Mouse (Mus musculus) liver, embryonic 13.5 days (tissue): ENCODE data around the gene Gabrb3. TPM values are rescaled to one million over a fixed set of nuclear protein-coding genes. Genes with fewer than 3 reads are reported as not detected.

ENCODE experiments used
- ATAC-seq: fragments of 200-750 bp; cut with Nextera tagmentation; 2 replicates; pipeline ENCODE4 v1.8.0; 2017; ENCODE audit warnings: low read depth, mild to moderate bottlenecking, moderate number of reproducible peaks, moderate library complexity
- DNase-seq: peaks from one replicate; pipeline ENCODE4 v3.0.0; 2022
- H3K27ac ChIP-seq: fragments of 300-500 bp; sonication (generic); 2 replicates; pipeline ENCODE4 v1.5.1; 2015; ENCODE audit warnings: moderate library complexity, mild to moderate bottlenecking, inconsistent platforms
- H3K27me3 ChIP-seq: fragments of 300-500 bp; sonication (generic); 2 replicates; pipeline ENCODE4 v1.6.1; 2015; ENCODE audit warnings: mild to moderate bottlenecking, inconsistent platforms
- H3K36me3 ChIP-seq: fragments of 300-500 bp; sonication (generic); 2 replicates; pipeline ENCODE4 v1.6.1; 2015; ENCODE audit warnings: mild to moderate bottlenecking, inconsistent platforms
- H3K4me1 ChIP-seq: fragments of 300-500 bp; sonication (generic); replicated peaks from 2 replicates; pipeline ENCODE4 v1.6.1; 2015; ENCODE audit warnings: inconsistent platforms
- H3K4me2 ChIP-seq: fragments of 300-500 bp; sonication (generic); 2 replicates; pipeline ENCODE4 v1.6.1; 2015; ENCODE audit warnings: inconsistent platforms, mild to moderate bottlenecking, moderate library complexity
- H3K4me3 ChIP-seq: fragments of 300-500 bp; sonication (generic); replicated peaks from 2 replicates; pipeline ENCODE4 v1.5.1; 2015; ENCODE audit warnings: mild to moderate bottlenecking, inconsistent platforms
- H3K9ac ChIP-seq: fragments of 300-500 bp; sonication (generic); 2 replicates; pipeline ENCODE4 v1.6.1; 2015; ENCODE audit warnings: mild to moderate bottlenecking, inconsistent platforms
- H3K9me3 ChIP-seq: fragments of 300-500 bp; sonication (generic); replicated peaks from 2 replicates; pipeline ENCODE4 v1.6.1; 2016; ENCODE audit warnings: inconsistent platforms
- WGBS: fragments of 180-500 bp; shearing (Covaris S2); methylation state at CpG from one replicate; pipeline ENCODE4 v1.1.7; 2015; ENCODE audit not compliant: insufficient replicate concordance; 5-methylcytosine and 5-hydroxymethylcytosine counted together
- polyA plus RNA-seq: library from polyadenylated mRNA; unstranded; fragments of >200 nt; fragmentation: Nextera tagmentation; extraction: Ambion mirVana; gene quantifications from 2 replicates; pipeline ENCODE4 v1.2.1, GENCODE M21; 2015

The Gabrb3 gene
- polyA plus RNA-seq, 1 experiment from 2014 or later = 0.03 TPM

DNA sequence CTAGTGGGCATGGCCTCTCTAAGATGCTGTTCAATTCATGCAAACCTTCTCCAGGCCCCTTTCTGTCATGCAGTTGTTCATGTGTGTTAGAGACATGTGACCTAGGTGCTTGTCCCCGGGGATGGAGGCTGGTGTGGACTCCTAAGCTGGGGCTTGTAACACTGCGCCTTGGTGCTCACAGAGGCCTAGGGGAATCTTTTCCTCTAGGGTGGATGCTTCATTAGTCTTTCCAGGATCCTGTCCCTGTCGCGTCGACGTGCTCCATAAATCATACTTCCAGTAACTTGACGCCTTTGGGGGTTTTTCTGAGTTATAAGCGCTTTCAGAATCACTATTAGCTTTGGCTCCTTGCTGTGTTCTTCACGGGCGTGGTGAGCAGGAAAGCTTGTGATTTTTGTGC, 113.2 kb downstream of the Gabrb3 start:
- DNase-seq = no peak
- H3K4me2 ChIP-seq = no peak overlapping the region
- WGBS = 67% methylated on average over 10 of the region's 10 CpGs
- no peaks in the 10 kb centered on the region for H3K9me3 ChIP-seq
- H3K4me1 ChIP-seq = no peaks in the 10 kb centered on the region
- H3K27ac ChIP-seq = no peak overlapping the region
- H3K9ac ChIP-seq = no peak overlapping the region
- no peak overlapping the region for H3K4me3 ChIP-seq
- H3K36me3 ChIP-seq = no peaks in the 10 kb centered on the region
- H3K27me3 ChIP-seq = no peaks in the 10 kb centered on the region
- ATAC-seq = no peak

DNA sequence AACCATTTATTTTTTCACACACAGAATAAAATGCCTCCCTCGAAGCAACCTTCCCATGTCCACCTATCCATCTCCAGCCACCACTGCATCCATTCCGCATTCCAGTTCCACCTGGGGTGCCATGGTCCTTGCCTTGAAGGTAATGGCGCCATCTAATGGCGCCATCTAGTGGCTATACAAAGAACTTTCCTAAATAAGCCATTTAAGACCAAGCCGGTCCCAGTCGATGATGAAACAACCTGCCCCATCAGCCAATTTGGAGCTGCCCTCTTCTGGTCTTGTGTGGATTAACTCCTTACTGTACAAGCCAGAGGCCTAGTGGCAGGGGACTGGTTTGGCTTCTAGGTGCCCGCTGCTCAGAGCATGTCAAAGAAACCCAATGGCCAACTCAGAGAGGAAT, 119.1 kb downstream of the Gabrb3 start:
- no peaks in the 10 kb centered on the region for H3K9me3 ChIP-seq
- H3K27me3 ChIP-seq = no peaks in the 10 kb centered on the region
- no peak overlapping the region for H3K4me2 ChIP-seq
- WGBS = 16% methylated on average over 7 of the region's 7 CpGs
- H3K4me1 ChIP-seq = no peaks in the 10 kb centered on the region
- no peak for ATAC-seq
- no peak overlapping the region for H3K27ac ChIP-seq
- H3K36me3 ChIP-seq = no peaks in the 10 kb centered on the region
- H3K4me3 ChIP-seq = no peak overlapping the region
- no peak overlapping the region for H3K9ac ChIP-seq
- no peak for DNase-seq

DNA sequence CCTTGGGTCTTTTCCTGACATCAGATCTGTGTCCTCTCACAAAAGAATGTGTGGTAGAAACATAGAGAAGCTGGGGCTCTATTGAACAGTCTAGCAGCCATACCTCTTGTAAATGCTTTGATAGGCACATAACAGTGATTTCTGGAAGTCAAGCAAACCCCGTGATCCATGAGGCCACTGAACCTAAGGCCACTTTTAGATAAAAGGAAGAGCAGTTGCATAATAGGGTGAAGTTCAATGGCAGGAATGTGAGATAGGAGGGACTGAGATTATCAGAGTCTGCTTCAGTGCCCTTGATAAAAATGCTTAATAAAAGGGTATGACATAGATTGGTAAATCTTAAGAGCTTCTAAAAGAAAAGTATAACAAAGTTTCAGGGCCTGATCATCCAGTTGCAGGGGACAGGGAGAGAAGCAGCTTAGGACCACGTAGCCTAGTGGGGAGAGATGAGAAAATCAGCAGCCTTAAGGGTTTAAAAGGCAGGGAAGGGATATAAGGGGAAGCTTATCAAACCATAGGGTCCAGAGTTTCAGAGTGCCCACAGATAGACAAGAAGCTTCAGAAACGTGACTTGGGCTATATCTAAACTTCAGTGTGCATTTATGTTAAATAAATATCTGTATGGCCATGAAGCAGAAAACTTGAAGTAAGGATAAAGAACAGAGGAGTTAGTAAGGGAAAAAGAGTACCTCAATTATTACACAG, 141.4 kb downstream of the Gabrb3 start:
- no peaks in the 10 kb centered on the region for H3K9me3 ChIP-seq
- DNase-seq (no peak), ATAC-seq (no peak)
- no peaks in the 10 kb centered on the region for H3K36me3 ChIP-seq
- H3K27ac ChIP-seq = no peak overlapping the region
- no peaks in the 10 kb centered on the region for H3K4me1 ChIP-seq
- no peak overlapping the region for H3K9ac ChIP-seq
- no peak overlapping the region for H3K4me3 ChIP-seq
- H3K4me2 ChIP-seq = no peak overlapping the region
- 34% methylated on average over 3 of the region's 3 CpGs for WGBS
- no peaks in the 10 kb centered on the region for H3K27me3 ChIP-seq

DNA sequence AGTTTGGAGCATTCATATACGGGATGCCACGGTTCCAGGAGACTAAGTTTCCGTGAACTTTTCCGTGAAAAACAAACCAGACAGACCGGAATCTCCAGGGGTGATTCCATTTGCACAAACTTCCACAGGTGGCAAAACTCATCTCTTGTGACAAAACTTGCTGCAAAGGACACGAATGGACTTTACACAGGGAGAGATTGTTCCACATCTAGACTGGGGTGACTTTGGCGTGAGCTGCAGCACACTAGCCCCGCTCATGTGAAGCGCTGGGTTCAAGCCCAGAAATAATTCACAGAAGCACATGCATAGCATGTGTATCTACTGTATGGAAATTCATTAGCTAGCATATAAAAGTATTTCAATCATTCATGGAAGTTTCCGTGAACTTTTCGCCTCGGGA, 144.9 kb downstream of the Gabrb3 start:
- no peak overlapping the region for H3K4me3 ChIP-seq
- H3K27ac ChIP-seq = no peak overlapping the region
- ATAC-seq (no peak), DNase-seq (no peak)
- H3K9ac ChIP-seq = no peak overlapping the region
- H3K36me3 ChIP-seq = no peaks in the 10 kb centered on the region
- 73% methylated on average over 12 of the region's 12 CpGs for WGBS
- no peaks in the 10 kb centered on the region for H3K4me1 ChIP-seq
- no peak overlapping the region for H3K4me2 ChIP-seq
- H3K9me3 ChIP-seq = no peaks in the 10 kb centered on the region
- no peaks in the 10 kb centered on the region for H3K27me3 ChIP-seq

DNA sequence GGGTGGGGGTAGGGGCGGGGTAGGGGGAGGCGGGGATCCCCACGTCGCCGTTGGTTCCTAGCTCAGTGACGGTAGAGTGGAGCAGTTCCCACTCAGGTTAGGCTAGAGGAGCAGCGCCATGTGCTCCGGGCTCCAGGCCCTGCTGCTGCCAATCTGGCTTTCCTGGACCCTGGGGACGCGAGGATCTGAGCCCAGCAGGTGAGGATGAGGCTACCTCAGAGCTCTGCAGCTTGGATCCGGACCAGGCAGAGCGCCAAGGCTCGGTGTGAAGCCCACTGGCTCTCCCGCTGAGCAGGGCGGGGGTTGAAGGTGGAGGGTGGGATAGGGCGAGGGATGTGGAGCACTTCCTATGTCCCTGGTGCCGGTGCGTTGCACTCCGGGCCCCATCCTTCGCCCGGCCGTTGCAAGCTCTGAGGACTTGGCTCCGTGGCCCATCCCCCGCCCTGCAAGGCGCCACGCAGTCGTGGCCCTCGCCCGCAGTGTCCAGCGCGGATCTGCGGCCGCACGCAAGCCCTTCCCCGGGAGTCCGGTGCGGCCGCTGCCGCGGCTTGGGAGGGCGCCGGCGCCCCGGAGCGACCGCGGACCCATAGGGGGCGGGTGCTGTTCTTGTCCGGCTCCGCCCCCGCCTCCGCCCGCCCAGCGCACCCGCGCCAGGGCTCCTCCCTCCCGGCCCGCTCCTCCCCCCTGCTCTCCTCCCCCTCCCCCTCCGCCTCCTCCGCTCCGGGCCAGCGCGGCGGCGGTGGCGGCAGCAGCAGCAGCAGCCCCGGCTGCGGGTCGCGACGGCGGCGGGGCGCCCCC, 171.2 kb downstream of the Gabrb3 start:
- H3K27ac ChIP-seq = no peak overlapping the region
- 1% methylated on average over 53 of the region's 74 CpGs for WGBS
- H3K4me3 ChIP-seq = peak overlapping the region; percentile 54
- no peak overlapping the region for H3K9ac ChIP-seq
- no peaks in the 10 kb centered on the region; the same call in 1 of the 2 replicates for H3K4me1 ChIP-seq
- no peaks in the 10 kb centered on the region for H3K9me3 ChIP-seq
- H3K36me3 ChIP-seq = no peaks in the 10 kb centered on the region
- DNase-seq (peak; percentile 5), ATAC-seq (peak; percentile 84)
- H3K27me3 ChIP-seq = peaks cover 36% of the 10 kb centered on the region
- H3K4me2 ChIP-seq = peak overlapping the region; percentile 65

DNA sequence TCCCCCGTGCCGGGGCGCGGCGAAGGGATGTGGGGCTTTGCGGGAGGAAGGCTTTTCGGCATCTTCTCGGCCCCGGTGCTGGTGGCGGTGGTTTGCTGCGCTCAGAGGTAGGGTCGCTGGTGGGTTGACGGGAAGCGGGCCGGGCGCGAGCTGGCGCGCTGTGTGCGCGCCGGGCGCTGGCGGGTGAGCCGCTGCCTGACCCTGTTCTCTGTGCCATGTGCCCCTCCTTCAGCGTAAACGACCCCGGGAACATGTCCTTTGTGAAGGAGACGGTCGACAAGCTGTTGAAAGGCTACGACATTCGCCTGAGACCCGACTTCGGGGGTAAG, 171.7 kb downstream of the Gabrb3 start:
- no peak for DNase-seq
- WGBS = 0% methylated on average over 26 of the region's 34 CpGs
- Histone ChIP-seq H3K9ac (no peak overlapping the region), H3K27ac (no peak overlapping the region), H3K9me3 (no peaks in the 10 kb centered on the region), H3K4me2 (peak overlapping the region; percentile 65), H3K36me3 (no peaks in the 10 kb centered on the region), H3K27me3 (peaks cover 36% of the 10 kb centered on the region), H3K4me3 (peak overlapping the region; percentile 54), H3K4me1 (no peaks in the 10 kb centered on the region; the same call in 1 of the 2 replicates)
- ATAC-seq = peak; percentile 23; the same call in 1 of the 2 replicates

DNA sequence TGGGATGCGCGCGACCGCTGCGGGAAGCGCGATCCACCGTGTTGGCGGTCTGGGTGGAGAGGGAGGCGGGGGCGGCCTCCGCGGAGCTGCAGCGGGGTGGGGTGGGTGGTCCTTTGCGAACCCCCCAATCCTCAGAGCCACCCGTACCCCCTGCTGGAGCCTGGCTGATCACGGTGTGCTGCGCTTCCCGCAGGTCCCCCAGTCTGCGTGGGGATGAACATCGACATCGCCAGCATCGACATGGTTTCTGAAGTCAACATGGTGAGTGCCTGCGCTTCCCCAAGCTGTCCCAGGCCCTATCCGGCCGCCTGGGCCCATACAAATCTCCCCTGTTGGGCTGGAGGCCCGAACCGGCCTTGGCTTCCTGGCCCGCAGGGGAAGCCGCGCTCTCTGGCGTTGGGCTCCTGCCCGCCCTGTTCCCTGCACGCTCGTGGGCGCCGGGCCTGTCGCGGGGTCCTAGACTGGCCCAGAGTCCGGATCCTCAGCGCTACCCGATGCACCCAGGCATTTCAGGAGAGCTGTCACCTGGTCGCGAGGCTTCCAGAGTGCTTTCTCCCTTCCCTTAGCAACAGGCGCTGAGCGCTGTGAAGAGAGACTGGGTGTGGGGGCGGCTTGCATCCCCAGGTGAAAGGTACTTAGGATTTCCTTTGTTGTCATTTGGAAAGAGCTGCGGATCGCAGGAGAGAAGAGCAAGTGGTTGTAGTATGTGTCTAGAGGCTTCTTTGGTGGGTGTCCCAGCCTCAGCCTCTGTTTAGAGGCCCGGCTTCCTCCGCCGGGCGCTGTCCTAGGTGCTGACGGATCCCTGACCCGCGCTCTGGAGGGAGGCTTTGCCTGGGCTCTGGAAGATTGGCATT, 172.3 kb downstream of the Gabrb3 start:
- peak; percentile 1 for DNase-seq
- peak overlapping the region; percentile 54 for H3K4me3 ChIP-seq

DNA sequence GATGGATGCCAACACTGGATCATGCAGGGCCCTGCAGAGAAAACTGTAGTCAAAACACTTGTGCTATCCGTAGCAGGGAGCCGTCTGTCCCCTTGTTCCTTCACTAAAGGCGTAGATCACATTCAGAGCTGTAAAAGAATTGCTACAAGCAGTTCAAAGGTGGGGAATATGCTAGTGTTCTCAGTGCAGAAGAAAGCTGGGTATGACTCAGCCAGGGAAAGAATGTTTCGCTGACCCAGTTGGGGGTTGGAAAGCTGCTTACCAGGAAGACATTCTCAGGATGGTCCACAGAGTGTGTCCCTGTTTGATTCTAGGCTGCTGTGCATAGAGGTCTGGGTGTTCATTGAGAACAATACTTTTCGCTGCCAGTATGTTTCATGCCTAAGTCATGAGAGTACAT, 177.8 kb downstream of the Gabrb3 start:
- Histone ChIP-seq H3K27ac (no peak overlapping the region), H3K9me3 (no peaks in the 10 kb centered on the region), H3K4me3 (no peak overlapping the region), H3K4me2 (no peak overlapping the region), H3K36me3 (no peaks in the 10 kb centered on the region), H3K27me3 (peaks cover under 1% of the 10 kb centered on the region), H3K4me1 (no peaks in the 10 kb centered on the region), H3K9ac (no peak overlapping the region)
- ATAC-seq = no peak
- 55% methylated on average over 5 of the region's 5 CpGs for WGBS
- DNase-seq = no peak

More for the DNA sequence above, 172.3 kb downstream of the Gabrb3 start:
- no peak for ATAC-seq
- no peak overlapping the region for H3K27ac ChIP-seq
- WGBS = 1% methylated on average over 56 of the region's 56 CpGs
- H3K9me3 ChIP-seq = no peaks in the 10 kb centered on the region
- H3K9ac ChIP-seq = no peak overlapping the region
- H3K4me1 ChIP-seq = no peaks in the 10 kb centered on the region; the same call in 1 of the 2 replicates
- H3K36me3 ChIP-seq = no peaks in the 10 kb centered on the region
- peak overlapping the region; percentile 65 for H3K4me2 ChIP-seq
- peaks cover 36% of the 10 kb centered on the region for H3K27me3 ChIP-seq

DNA sequence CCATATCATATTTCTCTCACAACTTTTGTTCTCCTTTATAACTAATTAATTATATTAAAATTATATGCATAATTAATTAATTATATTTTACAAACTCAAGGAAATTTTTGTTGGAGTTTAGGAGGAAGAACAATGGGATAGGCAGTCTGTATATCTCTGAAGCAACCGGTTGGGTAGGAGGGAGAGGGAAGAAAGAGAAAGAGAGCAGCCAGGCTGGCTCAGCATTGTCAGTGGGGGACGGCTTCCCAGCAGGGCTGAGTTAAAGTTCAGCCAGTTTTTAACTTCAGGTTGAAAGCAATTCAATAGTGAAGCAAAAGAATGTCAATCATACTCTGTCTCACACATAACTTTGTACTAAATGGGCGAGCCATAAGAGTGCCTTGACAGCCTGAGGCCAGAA, 199.2 kb downstream of the Gabrb3 start:
- H3K4me3 ChIP-seq = no peak overlapping the region
- no peak overlapping the region for H3K27ac ChIP-seq
- ATAC-seq (no peak), DNase-seq (no peak)
- WGBS = 40% methylated on average over 3 of the region's 3 CpGs
- H3K9ac ChIP-seq = no peak overlapping the region
- no peaks in the 10 kb centered on the region for H3K4me1 ChIP-seq
- H3K9me3 ChIP-seq = no peaks in the 10 kb centered on the region
- no peaks in the 10 kb centered on the region for H3K36me3 ChIP-seq
- H3K27me3 ChIP-seq = no peaks in the 10 kb centered on the region
- no peak overlapping the region for H3K4me2 ChIP-seq

DNA sequence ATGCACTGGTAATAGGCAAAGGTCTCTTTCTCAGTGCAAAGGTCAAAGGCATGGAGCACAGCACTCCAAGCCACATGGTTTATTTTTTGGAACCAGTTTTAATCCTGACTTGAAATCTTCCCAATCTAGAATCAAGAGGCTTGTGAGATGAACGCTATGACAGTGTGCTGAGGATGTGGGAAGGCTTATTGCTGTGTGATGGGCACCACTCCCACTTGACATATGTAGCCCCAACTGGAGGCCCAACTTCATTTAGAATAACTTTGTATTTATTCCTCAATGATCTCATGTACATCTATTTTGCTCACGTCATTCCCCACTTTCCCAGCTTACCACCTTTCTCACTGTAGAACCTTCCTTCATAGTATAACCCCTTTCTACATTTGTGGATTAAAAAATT, 200.5 kb downstream of the Gabrb3 start:
- Histone ChIP-seq H3K9ac (no peak overlapping the region), H3K27me3 (no peaks in the 10 kb centered on the region), H3K4me1 (no peaks in the 10 kb centered on the region), H3K36me3 (no peaks in the 10 kb centered on the region), H3K4me2 (no peak overlapping the region), H3K9me3 (no peaks in the 10 kb centered on the region), H3K4me3 (no peak overlapping the region), H3K27ac (no peak overlapping the region)
- WGBS = 77% methylated on average over 2 of the region's 2 CpGs
- ATAC-seq = no peak
- no peak for DNase-seq

DNA sequence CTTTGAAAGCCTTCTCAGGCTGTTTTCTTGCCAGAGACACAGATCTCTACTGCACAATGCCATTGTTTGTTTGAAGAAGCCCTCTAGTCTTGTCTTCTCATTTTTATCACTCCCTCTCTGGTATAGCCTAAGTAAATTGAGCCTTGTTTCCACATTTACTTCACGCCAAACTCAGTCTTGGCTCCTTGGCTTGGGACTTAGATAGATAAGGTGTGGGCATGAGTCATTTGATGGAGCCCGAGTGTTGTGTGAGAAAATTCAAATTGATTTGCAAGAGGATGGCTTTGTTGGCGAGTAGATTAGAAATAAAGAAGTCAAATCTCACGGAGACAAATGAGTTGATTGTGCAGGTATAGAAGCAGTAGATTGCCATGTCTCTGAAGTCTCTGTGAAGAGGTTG, 204.2 kb downstream of the Gabrb3 start:
- DNase-seq (no peak), ATAC-seq (no peak)
- H3K4me2 ChIP-seq = no peak overlapping the region
- no peak overlapping the region for H3K4me3 ChIP-seq
- WGBS = 48% methylated on average over 4 of the region's 4 CpGs
- no peaks in the 10 kb centered on the region for H3K27me3 ChIP-seq
- H3K36me3 ChIP-seq = no peaks in the 10 kb centered on the region
- H3K9me3 ChIP-seq = no peaks in the 10 kb centered on the region
- no peaks in the 10 kb centered on the region for H3K4me1 ChIP-seq
- H3K9ac ChIP-seq = no peak overlapping the region
- no peak overlapping the region for H3K27ac ChIP-seq
